Mouse (Mus musculus) stomach, postnatal 0 days (tissue): ENCODE measurements at regions not wholly inside any gene's neighbourhood (a gene's known extent, or its start where the extent isn't known, plus 50 kb on each side); places are given as distances from the start of the nearest gene placed in this dataset.

Experiments used
- ATAC-seq: fragments of 200-750 bp; cut with Nextera tagmentation; 2 replicates; pipeline ENCODE4 v1.8.0; 2017; ENCODE audit not compliant: low FRiP score, low TSS enrichment
- DNase-seq: peaks from one replicate; pipeline ENCODE4 v3.0.0-alpha.2; 2016; ENCODE audit warnings: low spot score
- H3K27ac ChIP-seq: fragments of 300-500 bp; sonication (generic); replicated peaks from 2 replicates; pipeline ENCODE4 v1.5.1; 2014; ENCODE audit warnings: mild to moderate bottlenecking, control low read depth
- H3K27me3 ChIP-seq: fragments of 300-500 bp; sonication (generic); 2 replicates; pipeline ENCODE4 v1.6.1; 2014; ENCODE audit warnings: low read length; ENCODE audit not compliant: control insufficient read depth, insufficient read depth
- H3K36me3 ChIP-seq: fragments of 300-500 bp; sonication (generic); 2 replicates; pipeline ENCODE4 v1.6.1; 2014; ENCODE audit warnings: low read length, mixed read lengths; ENCODE audit not compliant: control insufficient read depth, insufficient read depth
- H3K4me1 ChIP-seq: fragments of 300-500 bp; sonication (generic); replicated peaks from 2 replicates; pipeline ENCODE4 v1.6.1; 2014; ENCODE audit warnings: antibody characterized with exemption; ENCODE audit not compliant: control insufficient read depth, insufficient read depth
- H3K4me2 ChIP-seq: fragments of 300-500 bp; sonication (generic); replicated peaks from 2 replicates; pipeline ENCODE4 v1.6.1; 2014; ENCODE audit warnings: low read depth, mild to moderate bottlenecking, control low read depth, moderate library complexity
- H3K4me3 ChIP-seq: fragments of 300-500 bp; sonication (generic); 2 replicates; pipeline ENCODE4 v1.5.1; 2014; ENCODE audit warnings: low read depth, low read length, control low read depth
- H3K9ac ChIP-seq: fragments of 300-500 bp; sonication (generic); 2 replicates; pipeline ENCODE4 v1.6.1; 2014; ENCODE audit warnings: mild to moderate bottlenecking, low read length, control low read depth, mixed read lengths
- H3K9me3 ChIP-seq: fragments of 300-500 bp; sonication (generic); 2 replicates; pipeline ENCODE4 v1.6.1; 2016; ENCODE audit warnings: low read length; ENCODE audit not compliant: control insufficient read depth
- CTCF ChIP-seq: IDR thresholded peaks from 2 replicates; pipeline ENCODE4 v1.5.1; 2016; ENCODE audit warnings: antibody characterized with exemption, low read depth, mild to moderate bottlenecking, moderate library complexity
- EP300 ChIP-seq: optimal IDR thresholded peaks from 2 replicates; pipeline ENCODE3; 2016; ENCODE audit warnings: antibody characterized with exemption
- WGBS: fragments of 180-500 bp; shearing (Covaris S2); extraction: QIAGEN DNeasy Blood & Tissue Kit; methylation state at CpG from one replicate; pipeline ENCODE4 v1.1.7; 2014; 5-methylcytosine and 5-hydroxymethylcytosine counted together

GRCm38 (mm10) chr16:50118150-50118549 lies 314.0 kb downstream of the Bbx start:
- no peak for TF ChIP-seq EP300
- TF ChIP-seq CTCF, result peak; percentile 44; the same call in 1 of the 2 replicates
- Histone ChIP-seq H3K4me3 (no peak overlapping the region), H3K4me1 (no peaks in the 10 kb centered on the region), H3K36me3 (no peaks in the 10 kb centered on the region), H3K4me2 (no peak overlapping the region), H3K9ac (no peak overlapping the region), H3K9me3 (no peaks in the 10 kb centered on the region), H3K27ac (no peak overlapping the region), H3K27me3 (no peaks in the 10 kb centered on the region)
- ATAC-seq (no peak), DNase-seq (no peak)
- WGBS, result 92% methylated on average over 7 of the region's 7 CpGs

GRCm38 (mm10) chr16:50122460-50122859 lies 309.7 kb downstream of the Bbx start:
- Histone ChIP-seq H3K4me1 (no peaks in the 10 kb centered on the region), H3K4me3 (no peak overlapping the region), H3K36me3 (no peaks in the 10 kb centered on the region), H3K27me3 (no peaks in the 10 kb centered on the region), H3K27ac (no peak overlapping the region), H3K4me2 (no peak overlapping the region), H3K9me3 (no peaks in the 10 kb centered on the region), H3K9ac (no peak overlapping the region)
- ATAC-seq (no peak), DNase-seq (no peak)
- TF ChIP-seq EP300 (no peak), CTCF (no peak)
- 71% methylated on average over 2 of the region's 2 CpGs for WGBS

GRCm38 (mm10) chr16:50124646-50125045 lies 307.5 kb downstream of the Bbx start:
- H3K36me3 ChIP-seq, result no peaks in the 10 kb centered on the region
- no peak overlapping the region for H3K9ac ChIP-seq
- no peaks in the 10 kb centered on the region for H3K9me3 ChIP-seq
- H3K4me3 ChIP-seq, result no peak overlapping the region
- TF ChIP-seq CTCF (no peak), EP300 (no peak)
- H3K27me3 ChIP-seq, result no peaks in the 10 kb centered on the region
- H3K4me1 ChIP-seq, result no peaks in the 10 kb centered on the region
- ATAC-seq, result no peak
- H3K27ac ChIP-seq, result no peak overlapping the region
- 90% methylated on average over 4 of the region's 4 CpGs for WGBS
- H3K4me2 ChIP-seq, result no peak overlapping the region
- no peak for DNase-seq

- no peaks in the 10 kb centered on the region for H3K4me1 ChIP-seq
- ATAC-seq (no peak), DNase-seq (no peak)
- no peak overlapping the region for H3K4me2 ChIP-seq
- H3K4me3 ChIP-seq, result no peak overlapping the region
- WGBS, result 66% methylated on average over 5 of the region's 5 CpGs
- H3K27me3 ChIP-seq, result no peaks in the 10 kb centered on the region
- H3K9ac ChIP-seq, result no peak overlapping the region
- TF ChIP-seq EP300 (no peak), CTCF (no peak)
- H3K36me3 ChIP-seq, result no peaks in the 10 kb centered on the region
- H3K27ac ChIP-seq, result no peak overlapping the region
- no peaks in the 10 kb centered on the region for H3K9me3 ChIP-seq
Measured at GRCm38 (mm10) chr16:50125564-50125963, 306.6 kb downstream of the Bbx start.

GRCm38 (mm10) chr16:50131406-50131805 lies 300.8 kb downstream of the Bbx start:
- 95% methylated on average over 2 of the region's 2 CpGs for WGBS

More at GRCm38 (mm10) chr16:50131406-50131805, 300.8 kb downstream of the Bbx start:
- ATAC-seq (no peak), DNase-seq (no peak)
- Histone ChIP-seq H3K27me3 (no peaks in the 10 kb centered on the region), H3K36me3 (no peaks in the 10 kb centered on the region), H3K4me2 (no peak overlapping the region), H3K4me3 (no peak overlapping the region), H3K27ac (no peak overlapping the region), H3K4me1 (no peaks in the 10 kb centered on the region), H3K9me3 (no peaks in the 10 kb centered on the region), H3K9ac (no peak overlapping the region)
- TF ChIP-seq EP300 (no peak), CTCF (no peak)
